Mouse (Mus musculus) gastrocnemius, postnatal 25 days (tissue): ENCODE results near the gene Gm10392. TPM values are rescaled to one million over a fixed set of nuclear protein-coding genes. Genes with fewer than 3 reads are reported as not detected.
"Not testable (repeated sequence)": the region's sequence is repeated elsewhere in the genome, so short reads cannot be mapped to it uniquely, and the experiment has no call there.

Experiments
- DNase-seq: peaks from one replicate; pipeline ENCODE4 v3.0.0; 2022
- long read RNA-seq, 2 experiments: library from polyadenylated mRNA; stranded (forward); transcript quantifications; one replicate each; pipeline ENCODE4 v2.0.0; 2021
- total RNA-seq, 2 experiments: library from RNA; stranded (reverse); gene quantifications; 1 replicate in 1 of 2; 2 replicates in 1 of 2; pipeline ENCODE4 v1.2.3; 2021

The Gm10392 gene
- total RNA-seq: not detected
- long read RNA-seq, experiment 1: 0 reads
- long read RNA-seq, experiment 2: 0 reads

- peak; percentile 42 for DNase-seq
Observed at GRCm38 (mm10) chr11:77519043-77519442, at the start of gene Gm10392. Gene Gm10392 (minus strand): TSS chr11:77519198.

GRCm38 (mm10) chr11:77545261-77545660 is 26.3 kb upstream of the Gm10392 start:
- DNase-seq: no peak

- no peak for DNase-seq
Observed at GRCm38 (mm10) chr11:77532202-77532846, 13.3 kb upstream of the Gm10392 start.

GRCm38 (mm10) chr11:77530862-77531261 is 11.9 kb upstream of the Gm10392 start:
- DNase-seq: no peak

- no peak for DNase-seq
Observed at GRCm38 (mm10) chr11:77529644-77530043, 10.6 kb upstream of the Gm10392 start.

GRCm38 (mm10) chr11:77528420-77528819 is 9.4 kb upstream of the Gm10392 start:
- DNase-seq: not testable (repeated sequence)

- DNase-seq: no peak
Observed at GRCm38 (mm10) chr11:77525804-77526486, 6.9 kb upstream of the Gm10392 start.

- DNase-seq: peak; percentile 13
Observed at GRCm38 (mm10) chr11:77520601-77521529, 1.9 kb upstream of the Gm10392 start.

GRCm38 (mm10) chr11:77518051-77518798 is 773 bp downstream of the Gm10392 start:
- no peak for DNase-seq

- DNase-seq: no peak
Observed at GRCm38 (mm10) chr11:77516553-77517425, 2.2 kb downstream of the Gm10392 start.

- peak; percentile 20 for DNase-seq
Observed at GRCm38 (mm10) chr11:77515637-77516552, 3.1 kb downstream of the Gm10392 start, which contains the start of gene Trp53i13. Gene Trp53i13 (minus strand): TSS chr11:77515980.

- DNase-seq: peak; percentile 86
Observed at GRCm38 (mm10) chr11:77514832-77515636, 4.0 kb downstream of the Gm10392 start, which contains the start of gene Abhd15. Gene Abhd15 (plus strand): TSS chr11:77515121.

GRCm38 (mm10) chr11:77514281-77514831 is 4.6 kb downstream of the Gm10392 start:
- peak; percentile 18 for DNase-seq

- no peak for DNase-seq
Observed at GRCm38 (mm10) chr11:77513811-77514170, 5.2 kb downstream of the Gm10392 start.

- peak; percentile 90 for DNase-seq
Observed at GRCm38 (mm10) chr11:77512891-77513810, 5.8 kb downstream of the Gm10392 start.

GRCm38 (mm10) chr11:77511336-77511735 is 7.7 kb downstream of the Gm10392 start:
- DNase-seq: no peak
